Mouse (Mus musculus): ENCODE data around the gene Edc4.
"Not testable (repeated sequence)": the region's sequence is repeated elsewhere in the genome, so short reads cannot be mapped to it uniquely, and the experiment has no call there.

DNA sequence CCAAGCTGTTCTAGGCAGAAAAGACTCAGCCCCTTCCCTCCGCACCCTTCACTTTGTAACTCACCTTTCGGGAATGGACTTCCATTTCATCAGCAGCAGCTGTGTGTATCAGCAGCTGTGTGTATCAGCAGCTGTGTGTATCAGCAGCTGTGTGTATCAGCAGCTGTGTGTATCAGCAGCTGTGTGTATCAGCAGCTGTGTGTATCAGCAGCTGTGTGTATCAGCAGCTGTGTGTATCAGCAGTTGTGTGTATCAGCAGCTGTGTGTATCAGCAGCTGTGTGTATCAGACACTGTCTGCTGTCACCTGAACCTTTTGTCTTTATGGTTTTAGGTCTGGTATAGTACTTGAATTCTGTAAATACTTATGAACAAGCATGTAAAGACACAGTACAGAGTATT is 46.9 kb upstream of the Edc4 start:
- TF ChIP-seq CTCF, POLR2A (IDR thresholded peaks at IDR 0.05; ENCODE audit: extremely low read depth, insufficient read depth, low read length): not testable (repeated sequence)
